Mouse (Mus musculus) liver, adult 2 months (tissue): ENCODE results near the gene Gpatch8.

Experiments
- CTCF ChIP-seq: fragments of 200-500 bp; IDR thresholded peaks from 2 replicates; pipeline ENCODE4 v1.5.1; 2011; ENCODE audit warnings: low read depth, low read length, control low read depth
- POLR2A ChIP-seq: fragments of 200-500 bp; IDR thresholded peaks from 2 replicates; pipeline ENCODE4 v1.6.1; 2011; ENCODE audit warnings: low read length, control low read depth; ENCODE audit not compliant: insufficient read depth; ENCODE audit errors: extremely low read depth

DNA sequence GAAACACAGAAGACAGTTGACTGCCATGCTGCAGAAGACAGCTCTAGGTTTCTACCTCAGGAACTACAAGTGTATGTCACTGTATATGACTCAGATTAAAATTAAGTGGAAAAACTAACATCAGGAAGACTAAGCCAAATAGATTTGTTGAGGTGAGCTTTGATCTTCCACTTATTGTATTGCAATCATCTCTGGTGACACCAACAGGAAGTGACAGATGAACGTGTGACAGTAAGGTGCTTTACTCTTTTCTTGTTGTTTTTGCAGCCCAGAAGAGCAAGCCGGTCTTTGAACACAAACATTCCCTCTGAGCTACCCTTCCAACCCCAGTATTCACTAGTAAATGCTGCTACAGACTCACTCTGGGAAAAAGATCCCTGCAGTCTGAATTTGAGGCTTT lies 59.5 kb downstream of the Gpatch8 start:
- no peak for TF ChIP-seq POLR2A
- TF ChIP-seq CTCF, result no peak
